Mouse (Mus musculus) urinary bladder, adult 18-20 months (tissue): Measurements from ENCODE around the gene Irx3.
A peak's percentile ranks its signal among the peaks of the same experiment; 100 is the strongest.

Experiments
- DNase-seq, 2 experiments: peaks; one replicate each; pipeline ENCODE4 v3.0.0; 2022; ENCODE audit warnings: low spot score in 2 of 2, mixed read lengths in 2 of 2

Gene Irx3

DNA sequence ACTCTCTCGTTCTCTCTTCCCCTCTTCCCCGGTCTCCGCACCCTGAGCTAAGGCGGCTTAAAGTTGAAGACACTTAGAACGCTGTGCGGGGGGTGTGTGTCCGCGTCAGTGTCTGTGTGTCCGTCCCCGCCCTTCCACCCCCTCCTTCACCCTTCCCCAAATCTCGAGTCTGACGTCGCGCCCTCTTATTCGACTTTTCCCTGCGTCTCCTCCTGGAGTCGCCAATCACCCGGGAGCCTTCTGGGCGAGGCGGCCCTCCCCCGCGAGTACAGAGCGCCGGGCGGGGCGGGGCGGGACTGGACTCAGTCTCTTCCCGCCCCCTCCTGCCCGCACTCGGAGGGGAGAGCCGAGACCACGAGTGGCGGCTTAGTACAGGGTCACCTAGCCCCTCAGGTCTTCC is at the start of gene Irx3:
Irx3 (minus strand) TSS at position 229 of the 400 bp plus-strand sequence.
- peak; percentile 53 to 61 for DNase-seq

DNA sequence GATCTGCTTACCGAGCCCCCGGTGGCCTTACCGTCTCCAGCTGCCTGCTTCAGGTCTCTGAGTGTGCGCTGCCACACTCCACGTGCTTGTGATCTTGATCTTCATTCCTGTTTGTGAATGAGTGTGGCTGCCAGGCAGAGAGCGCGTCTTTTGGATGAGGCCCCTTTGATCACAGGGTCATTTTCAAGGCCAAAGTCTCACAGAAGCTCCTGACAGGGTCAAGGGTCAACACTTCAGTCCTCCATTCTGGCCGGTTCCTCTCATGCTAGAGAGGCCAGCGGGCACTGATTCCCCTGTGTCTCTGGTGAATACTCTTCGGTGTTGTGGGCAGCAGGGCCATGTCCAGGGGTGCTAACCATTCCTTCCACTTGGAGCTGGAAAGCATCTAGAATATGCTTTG is 49.5 kb upstream of the Irx3 start:
- DNase-seq = no peak

DNA sequence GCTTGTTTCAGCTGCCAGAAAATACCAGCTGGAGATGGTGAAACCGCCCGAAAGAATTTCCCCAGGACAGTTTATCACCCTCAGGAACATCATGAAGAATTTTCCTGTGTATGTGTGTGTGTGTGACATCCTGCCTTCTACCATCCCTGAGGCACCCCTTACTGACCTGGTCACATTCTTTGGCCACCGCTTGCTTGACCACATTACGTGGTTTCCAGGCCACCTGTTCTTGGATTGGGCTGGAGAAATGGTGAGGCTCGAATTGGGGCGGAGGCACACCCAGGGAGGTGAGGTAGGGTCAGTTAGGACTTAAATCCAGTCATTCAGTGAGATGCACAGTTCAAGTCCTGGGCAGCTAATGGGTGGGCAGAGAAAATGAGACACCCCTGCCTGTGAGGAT is 48.1 kb upstream of the Irx3 start:
- DNase-seq = no peak

DNA sequence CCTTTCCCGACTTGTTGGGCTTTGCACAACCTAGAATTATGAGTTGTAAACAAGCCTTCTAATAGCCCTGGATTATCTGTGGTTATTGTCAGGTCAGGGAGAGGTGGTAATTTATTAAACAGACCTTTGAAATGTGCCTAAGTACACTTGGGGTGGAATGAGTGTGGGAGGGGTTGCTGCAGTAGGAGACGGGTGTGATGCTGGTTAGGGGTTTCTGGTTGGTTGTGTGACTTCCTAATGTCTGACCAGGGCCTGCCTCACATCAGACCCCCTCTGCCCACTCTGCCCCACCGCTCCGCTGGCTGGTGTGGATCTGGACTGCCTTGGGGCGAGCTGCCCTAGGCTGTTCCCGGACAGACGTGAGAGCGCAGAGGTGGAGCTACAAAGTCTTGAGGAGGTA is 47.7 kb upstream of the Irx3 start:
- no peak for DNase-seq

DNA sequence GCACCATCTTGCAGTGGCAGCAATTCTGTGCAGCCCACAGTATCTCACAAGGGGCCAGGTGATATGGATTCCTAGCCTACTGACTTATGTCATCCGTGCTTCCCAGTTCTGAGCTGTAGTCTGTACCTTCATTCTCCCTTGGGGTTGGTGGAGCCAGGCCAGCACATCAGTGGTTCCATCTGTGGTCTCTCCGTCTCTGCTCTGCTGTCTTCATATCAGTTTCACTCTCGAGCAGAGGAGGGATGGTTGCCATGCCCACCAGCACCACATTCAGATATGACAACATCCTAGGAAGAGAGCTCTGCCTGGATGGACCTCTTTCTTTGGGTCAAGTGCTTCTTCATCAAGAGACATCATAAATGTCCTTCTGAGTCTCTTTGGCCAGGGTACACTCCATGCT is 43.8 kb upstream of the Irx3 start:
- DNase-seq = no peak

DNA sequence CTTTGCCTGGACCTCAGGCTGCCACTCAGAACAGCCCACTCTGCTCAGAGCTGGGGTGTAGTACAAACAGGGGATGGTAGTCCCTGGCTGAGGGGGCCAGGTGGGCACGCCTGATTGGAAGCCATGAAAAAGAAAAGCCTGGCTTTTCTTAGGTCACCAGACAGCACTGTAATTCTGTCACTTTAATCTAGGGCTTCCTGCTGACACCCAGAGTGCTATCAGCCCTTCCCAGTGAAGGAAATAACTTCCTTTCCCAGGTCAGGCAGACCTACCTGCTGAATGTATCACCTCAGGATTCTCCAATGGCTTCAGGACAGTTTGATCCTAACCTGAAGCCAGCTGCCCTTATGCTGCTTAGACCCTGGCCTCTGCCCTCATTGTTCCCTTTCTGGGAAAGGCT is 35.3 kb upstream of the Irx3 start:
- DNase-seq = no peak

DNA sequence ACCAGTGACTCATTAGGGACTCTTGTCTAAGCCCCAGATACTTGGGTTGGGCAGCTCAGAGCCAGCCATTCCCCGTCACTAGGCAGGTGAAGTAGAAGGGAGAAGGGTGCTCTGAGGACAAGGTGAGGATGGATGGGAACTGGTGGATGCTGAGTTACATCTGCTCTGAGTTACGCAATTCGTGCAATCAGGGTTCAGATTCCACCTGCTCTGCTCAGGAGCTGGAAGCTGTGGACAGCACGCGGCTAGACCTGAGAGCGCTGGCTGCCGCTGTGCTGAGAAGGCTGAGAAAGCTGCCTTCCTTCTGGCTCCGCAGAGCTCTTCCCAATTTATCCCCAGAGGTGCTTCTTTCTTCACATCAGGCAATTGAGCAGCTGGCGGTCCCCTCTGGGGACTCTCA is 34.8 kb upstream of the Irx3 start:
- DNase-seq = no peak

DNA sequence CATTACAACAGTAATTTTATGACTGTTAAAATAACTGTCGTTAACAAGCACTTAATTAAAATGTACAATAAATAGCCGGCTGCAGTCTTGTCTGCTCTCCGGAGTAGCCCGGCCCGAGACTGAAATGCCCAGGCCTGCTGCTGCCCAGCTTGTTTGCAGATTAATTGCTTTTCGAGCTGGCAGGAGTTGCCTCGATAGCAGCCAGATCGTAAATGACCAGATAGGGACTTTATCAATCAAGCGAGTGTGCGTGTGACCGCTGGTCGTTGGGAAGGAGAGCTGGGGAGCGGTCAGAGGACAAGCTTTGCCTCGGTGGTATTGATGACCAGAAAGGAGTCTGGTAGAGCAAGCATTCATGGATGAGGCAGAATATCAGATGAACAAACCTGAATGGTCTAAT is 25.8 kb upstream of the Irx3 start:
- DNase-seq = no peak

DNA sequence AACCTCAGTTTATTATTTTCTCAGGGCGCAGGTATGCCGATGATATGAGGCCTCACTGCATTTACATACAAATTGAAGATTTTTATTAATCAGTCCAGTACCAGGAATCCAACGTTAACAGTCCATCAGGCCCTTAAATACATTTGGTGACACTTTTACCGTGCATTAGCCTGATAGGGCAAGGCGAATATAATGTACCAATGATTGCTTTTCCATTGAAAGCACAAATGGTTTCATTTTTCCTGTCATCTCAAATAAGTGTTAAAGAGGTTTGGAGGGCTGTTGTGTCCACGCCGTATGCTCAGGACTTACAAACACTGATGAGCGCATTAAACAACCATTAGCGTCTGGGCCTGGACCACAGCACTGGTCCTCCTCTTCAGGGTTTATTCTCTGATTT is 25.3 kb upstream of the Irx3 start:
- no peak for DNase-seq

DNA sequence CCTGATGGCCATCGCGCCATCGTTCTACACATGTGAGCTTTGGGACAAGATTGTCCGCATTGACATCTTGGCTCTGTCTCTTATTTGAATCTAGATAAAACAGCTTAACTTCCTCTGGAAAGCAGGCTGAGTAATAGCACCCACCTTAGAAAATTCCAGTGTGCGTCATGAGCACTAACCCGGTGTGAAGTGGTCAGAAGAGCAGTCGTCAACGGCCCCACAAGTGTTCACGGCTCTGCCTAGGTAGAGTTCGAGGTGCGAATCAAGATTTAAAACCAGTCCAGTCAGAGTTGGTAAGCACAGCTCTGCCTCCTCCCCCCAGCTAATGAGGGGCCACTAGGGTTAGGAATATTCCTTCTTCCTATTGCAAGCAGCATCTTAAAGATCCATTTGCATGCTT is 21.5 kb upstream of the Irx3 start:
- no peak for DNase-seq

DNA sequence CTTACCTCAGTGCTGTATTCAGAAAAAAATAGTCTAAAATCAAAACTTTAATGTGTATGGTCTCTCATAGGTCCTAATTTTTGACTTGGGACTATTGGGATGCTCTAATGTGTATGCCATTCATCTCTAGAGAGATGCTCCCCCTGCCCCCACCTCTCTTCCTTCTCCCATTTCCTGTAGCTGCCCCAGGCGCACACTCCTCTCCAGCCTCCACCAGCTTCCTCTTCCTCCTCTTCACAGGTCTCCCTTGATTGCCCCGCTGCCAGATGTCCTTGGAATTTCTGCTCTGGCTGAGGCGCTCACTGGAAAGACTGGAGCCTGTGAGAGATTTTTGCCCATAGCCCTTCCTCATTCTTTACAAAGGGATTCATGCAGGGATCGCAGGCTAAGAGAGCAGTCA is 20.9 kb upstream of the Irx3 start:
- DNase-seq = no peak

DNA sequence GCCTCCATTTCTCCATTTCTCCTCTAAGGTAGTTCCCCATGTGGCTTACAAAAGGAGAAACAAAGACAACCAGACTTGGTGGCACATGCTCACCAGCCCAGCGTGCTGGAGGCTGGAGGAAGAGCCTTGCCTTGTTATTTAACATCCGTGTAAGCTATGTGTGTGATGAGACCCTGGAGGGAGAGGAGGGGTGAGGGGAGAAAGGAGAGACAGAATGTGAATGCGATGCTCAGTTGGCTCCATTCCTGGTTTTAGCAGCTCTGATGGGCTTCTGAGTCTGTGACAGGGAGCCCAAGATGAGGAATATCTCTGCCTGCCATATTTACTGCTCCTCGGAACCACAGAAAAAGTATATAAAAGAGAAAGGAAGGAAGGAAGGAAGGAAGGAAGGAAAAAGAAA is 20.1 kb upstream of the Irx3 start:
- DNase-seq = no peak

DNA sequence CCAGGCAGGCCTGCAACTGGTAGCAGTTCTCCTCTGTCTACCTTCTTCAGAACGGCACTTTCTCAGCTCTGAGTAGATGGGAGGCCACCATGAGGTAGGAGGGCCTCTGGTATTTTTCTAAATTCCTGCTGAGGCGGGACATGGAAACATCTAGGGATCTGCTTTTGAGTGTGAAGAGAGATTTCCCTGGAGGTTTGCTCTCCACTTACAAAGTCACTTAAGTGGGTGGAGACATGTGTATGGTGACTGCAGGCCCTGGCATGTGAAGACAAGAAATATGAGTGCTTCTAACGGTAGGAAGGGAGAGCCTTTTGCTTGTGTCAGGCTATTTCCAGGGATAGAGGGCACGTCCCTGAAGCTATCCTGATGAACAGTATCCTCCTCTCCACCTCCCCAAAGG is 17.9 kb upstream of the Irx3 start:
- no peak for DNase-seq

DNA sequence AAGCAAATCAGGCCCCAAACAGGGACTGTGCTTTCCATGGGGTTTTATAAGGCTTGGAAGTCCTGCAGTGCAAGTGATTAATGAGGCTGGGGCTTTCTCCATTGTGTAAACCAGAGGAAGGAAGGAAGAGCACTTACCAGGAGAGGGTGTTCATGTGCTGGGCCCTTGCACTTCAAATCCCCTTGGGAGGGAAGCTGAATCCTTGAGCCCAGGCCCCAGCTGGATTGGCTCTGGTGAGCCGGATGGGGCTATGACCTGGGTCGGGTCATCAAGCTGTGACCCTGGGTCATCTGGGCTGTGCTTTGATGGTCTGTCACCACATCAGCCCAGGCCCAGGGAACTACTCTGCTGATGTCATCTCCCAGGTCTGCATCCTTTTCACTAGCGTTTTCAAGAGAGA is 16.9 kb upstream of the Irx3 start:
- DNase-seq = no peak

DNA sequence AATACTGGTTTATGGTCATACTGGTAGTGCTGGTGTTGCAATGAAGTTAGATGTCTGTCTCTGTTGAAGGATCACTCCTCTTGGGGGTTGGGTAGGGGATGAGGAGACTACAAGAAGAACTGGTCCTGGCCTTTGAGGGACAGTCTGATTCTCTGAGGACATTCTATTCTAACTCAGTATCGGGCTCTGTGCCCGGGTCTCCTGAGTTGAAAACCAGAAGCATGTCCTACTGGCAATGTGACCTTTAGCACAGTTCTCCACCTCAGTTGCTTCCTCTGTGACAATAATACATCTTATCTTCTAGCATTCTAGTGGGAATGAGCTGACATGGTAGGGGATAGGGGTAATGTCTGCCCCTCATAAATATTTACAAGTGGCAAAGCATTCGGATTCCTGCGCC is 12.2 kb upstream of the Irx3 start:
- no peak for DNase-seq

DNA sequence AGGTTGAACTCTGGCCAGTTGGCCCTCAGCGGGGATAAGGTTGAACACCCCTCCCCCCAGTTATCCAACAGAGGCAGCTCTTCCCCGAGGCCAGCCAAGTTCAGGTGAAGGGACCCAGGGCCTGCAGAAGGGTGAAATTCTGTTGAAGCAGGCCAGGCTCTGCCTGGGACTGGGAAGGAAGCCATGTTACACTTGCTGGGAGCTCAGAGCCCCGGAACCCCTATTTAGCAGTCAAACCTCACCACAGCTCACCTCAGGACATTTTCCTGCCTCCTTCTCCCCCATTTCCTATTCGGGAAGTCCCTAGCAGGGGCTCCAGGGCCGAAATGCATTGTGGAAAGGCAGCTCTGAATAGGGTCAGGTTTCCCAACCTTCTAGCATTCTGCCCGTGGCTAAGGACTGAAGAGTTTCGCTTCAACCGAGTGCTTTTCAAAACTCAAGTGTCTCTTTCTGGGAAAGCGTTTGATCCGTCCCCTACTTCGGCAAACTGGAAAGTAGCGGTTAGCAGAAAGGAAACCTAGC is 4.9 kb upstream of the Irx3 start:
- no peak for DNase-seq

DNA sequence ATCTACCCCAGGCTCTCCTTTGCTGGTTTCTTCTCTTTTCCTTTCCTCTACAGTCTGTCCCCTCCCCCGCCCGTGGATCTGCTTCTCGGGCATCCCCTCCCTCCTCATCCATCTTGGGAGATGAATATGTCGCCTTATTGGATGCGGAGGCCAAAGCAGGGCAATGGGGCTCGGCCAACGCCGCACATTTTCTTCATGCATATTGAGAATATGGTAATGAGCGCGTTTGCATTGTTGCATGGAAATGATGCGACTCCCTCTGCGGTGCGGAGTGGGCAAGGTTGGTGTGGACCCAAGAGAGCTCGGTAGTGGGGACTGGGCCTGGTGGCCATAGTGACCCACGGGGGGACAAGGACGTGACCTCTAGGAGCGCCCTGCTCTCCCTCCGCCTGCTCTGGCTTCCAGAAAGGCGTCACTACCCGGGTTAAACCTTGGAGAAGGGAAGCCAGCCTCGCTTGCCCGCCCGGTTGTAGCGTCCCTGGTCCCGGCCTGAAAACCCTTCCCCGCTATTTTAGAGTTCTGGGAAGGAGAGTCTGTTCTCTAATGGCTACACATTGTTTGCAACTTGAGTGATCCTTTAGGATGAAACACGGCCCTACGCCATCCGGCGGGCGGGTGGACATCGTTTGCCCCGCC is 4.3 kb upstream of the Irx3 start:
- DNase-seq = no peak

DNA sequence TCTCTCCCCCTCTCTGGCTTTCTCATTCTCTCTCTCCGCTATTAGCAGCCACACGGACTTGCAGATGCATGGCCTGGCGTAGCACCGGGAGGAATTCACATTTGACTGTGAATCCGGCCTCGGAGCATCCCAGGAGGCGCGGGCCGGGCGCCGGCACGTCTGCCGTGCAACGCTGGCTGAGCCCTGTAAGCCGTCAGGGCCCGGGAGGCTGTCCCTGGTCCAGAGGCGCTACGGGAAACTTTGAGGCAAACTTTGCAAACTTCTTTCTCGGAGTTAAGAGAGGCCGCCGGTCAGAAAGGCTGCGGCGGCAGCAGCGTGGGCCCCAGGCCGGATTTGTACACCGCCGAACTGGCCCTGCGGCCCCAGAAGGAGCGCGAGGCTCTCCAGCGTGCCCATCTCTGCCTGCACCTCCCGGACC is 3.4 kb upstream of the Irx3 start:
- peak in 1 of 2 experiments; percentile 52 for DNase-seq

DNA sequence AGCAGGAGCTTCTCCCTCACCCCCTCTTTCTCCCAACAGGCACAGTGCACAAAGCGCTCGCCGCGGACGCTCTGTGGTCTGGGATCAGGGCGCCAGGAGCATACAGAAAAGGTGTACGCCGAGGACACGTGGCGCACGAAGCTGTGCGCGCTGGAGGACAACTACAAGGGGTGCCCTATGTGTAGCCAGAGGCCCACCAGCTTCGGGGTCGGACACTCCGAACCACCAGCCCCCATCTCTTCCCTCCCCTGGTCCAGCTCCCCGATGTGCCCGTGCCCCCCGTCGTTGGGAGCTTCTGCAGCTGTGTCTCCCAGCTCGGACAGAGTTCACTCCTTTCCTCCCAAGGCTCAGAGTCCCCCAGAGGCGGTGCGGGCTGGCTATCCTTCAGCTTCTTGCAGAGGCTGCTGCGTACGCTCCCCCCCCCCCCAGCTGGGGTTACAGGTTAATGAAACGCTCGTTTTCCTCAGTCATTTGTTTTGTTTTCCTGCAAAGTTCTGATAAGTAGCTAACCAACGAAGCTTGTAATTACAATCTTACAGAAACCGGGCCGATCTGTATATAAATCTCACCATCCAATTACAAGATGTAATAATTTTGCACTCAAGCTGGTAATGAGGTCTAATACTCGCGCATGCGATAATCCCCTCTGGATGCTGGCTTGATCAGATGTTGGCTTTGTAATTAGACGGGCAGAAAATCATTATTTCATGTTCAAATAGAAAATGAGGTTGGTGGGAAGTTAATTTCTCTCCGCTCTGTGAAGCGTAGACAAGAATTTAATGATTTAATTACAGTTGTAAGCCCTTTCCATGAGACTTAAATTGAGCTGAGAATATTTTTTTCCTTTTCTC is 2.8 kb upstream of the Irx3 start:
- DNase-seq = peak in 1 of 2 experiments; percentile 35

DNA sequence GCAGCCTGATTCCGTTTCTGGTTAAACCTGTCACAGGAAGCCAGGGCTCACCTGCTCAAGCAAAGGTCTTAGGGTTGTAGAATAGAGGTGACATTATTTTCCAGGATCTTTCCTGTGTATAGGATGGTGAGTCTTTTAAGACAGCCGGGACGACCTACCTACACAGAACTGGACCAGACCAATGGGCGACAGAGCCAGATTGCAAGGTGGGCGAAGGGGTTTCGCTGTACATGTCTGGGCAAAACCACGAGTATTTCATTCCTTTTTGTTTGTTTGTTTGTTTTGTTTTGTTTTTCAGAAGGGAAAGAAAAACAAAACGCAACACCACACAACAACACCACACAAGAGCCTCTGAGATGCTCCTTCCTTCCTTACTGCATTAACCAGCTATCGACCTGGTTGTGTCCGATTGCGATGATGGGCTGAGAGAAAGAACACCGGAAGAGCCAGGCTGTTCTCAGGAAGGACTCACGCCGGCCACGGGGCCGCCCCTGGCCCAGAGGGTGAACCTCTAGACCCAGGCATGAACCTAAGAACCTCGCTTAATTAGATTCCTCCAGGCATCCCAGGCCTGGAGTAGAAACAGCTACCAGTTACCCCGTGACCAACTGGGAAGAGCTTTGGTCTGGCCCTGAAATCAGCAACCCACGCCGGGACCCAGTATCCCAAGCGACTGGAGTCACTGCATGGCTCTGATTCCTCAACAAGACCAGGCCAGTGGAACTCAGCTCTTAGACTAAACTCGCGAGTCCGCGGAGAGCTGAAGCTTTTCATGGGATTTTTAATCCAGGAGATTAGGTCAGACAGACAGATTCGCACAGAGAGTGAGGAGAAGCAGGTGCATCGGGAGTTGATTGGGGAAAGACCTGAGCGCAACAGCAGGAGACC is 1.9 kb upstream of the Irx3 start:
- no peak for DNase-seq

DNA sequence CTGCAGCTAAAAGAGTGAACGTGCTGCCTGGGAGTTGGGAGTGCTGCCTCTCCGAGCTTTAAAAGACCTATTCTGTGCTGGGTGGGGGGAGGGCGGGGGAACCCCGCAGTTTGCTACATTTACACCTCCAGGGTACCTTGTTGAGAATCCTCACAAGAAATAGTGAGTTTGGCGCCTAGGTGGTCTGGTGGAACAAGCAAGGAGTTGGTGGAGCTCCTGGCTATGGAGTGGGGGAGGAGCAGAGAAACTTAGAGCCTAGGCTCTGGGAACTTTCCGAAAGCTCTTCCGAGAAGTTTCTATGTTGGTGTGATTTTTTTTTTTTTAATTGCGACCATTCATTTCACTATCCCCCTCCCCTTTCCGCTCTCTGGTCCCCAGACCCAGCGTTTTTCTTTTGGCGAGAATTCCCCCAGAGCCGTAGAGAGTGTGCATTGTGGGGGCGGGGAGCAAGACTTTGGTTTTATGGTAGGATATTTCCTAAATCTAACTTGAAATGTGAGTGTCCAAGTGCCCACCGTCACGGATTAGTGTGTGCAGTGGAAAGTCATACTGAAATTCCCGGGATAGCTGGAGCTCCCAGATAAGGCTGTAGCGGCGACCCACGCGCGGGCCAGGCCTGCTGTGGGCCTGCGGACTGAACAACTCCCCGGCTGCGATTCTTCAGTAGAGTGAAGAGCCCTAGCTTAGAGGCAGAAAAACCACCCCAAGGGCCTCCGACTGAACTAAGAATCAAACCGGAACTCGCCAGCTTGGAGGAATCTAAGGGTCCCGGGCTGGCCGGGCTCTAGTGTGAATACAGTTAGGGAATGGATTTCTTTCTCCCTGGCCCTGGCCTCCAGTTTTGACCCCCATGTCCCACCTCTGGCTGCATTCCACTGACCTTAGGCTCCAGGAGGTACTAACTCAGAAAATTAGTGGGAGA is 795 bp upstream of the Irx3 start:
- no peak for DNase-seq
